Mouse (Mus musculus) C2C12 (cell line): ENCODE results near the gene Tmx4. TPM values are rescaled to one million over a fixed set of nuclear protein-coding genes. Genes with fewer than 3 reads are reported as not detected.
A peak's percentile ranks its signal among the peaks of the same experiment; 100 is the strongest.

Source experiments
- H3K27me3 ChIP-seq: one replicate; pipeline ENCODE4 v1.6.1; 2011; ENCODE audit not compliant: control insufficient read depth, insufficient read depth, insufficient read length
- H3K36me3 ChIP-seq: one replicate; pipeline ENCODE4 v1.6.1; 2011; ENCODE audit not compliant: control insufficient read depth, insufficient read depth
- H3K4me3 ChIP-seq: one replicate; pipeline ENCODE4 v1.5.1; 2011; ENCODE audit warnings: mild to moderate bottlenecking, control low read depth; ENCODE audit not compliant: poor library complexity, insufficient read depth, severe bottlenecking
- H3K79me2 ChIP-seq: one replicate; pipeline ENCODE4 v1.6.1; 2011; ENCODE audit not compliant: control insufficient read depth, insufficient read depth
- H3K79me3 ChIP-seq: one replicate; pipeline ENCODE4 v1.6.1; 2011; ENCODE audit warnings: low read depth, control low read depth
- H3ac ChIP-seq: one replicate; pipeline ENCODE3; 2011; ENCODE audit warnings: low read depth; ENCODE audit not compliant: control insufficient read depth, insufficient read length
- CEBPB ChIP-seq: IDR thresholded peaks from one replicate; pipeline ENCODE4 v1.6.1; 2011; ENCODE audit warnings: low read depth, mild to moderate bottlenecking, control low read depth, moderate library complexity
- CTCF ChIP-seq: IDR thresholded peaks from one replicate; pipeline ENCODE4 v1.5.1; 2011; ENCODE audit not compliant: control insufficient read depth, insufficient read depth, insufficient read length
- FOSL1 ChIP-seq: IDR thresholded peaks from one replicate; pipeline ENCODE4 v1.8.0; 2011; ENCODE audit warnings: mild to moderate bottlenecking, low read length; ENCODE audit not compliant: poor library complexity, insufficient read depth, severe bottlenecking
- MAX ChIP-seq: IDR thresholded peaks from one replicate; pipeline ENCODE4 v1.6.1; 2011; ENCODE audit warnings: mild to moderate bottlenecking, control low read depth
- MYOD1 ChIP-seq: IDR thresholded peaks from one replicate; pipeline ENCODE4 v1.6.1; 2011; ENCODE audit warnings: low read depth; ENCODE audit not compliant: control insufficient read depth, insufficient read length
- MYOG ChIP-seq: IDR thresholded peaks from one replicate; pipeline ENCODE4 v1.6.1; 2011; ENCODE audit not compliant: control insufficient read depth, insufficient read length; ENCODE audit errors: extremely low read depth
- USF1 ChIP-seq: IDR thresholded peaks from one replicate; pipeline ENCODE4 v1.6.1; 2011; ENCODE audit warnings: low read depth, mild to moderate bottlenecking, control low read depth, moderate library complexity
- long read RNA-seq, 2 experiments: library from polyadenylated mRNA; unstranded; transcript quantifications; one replicate each; pipeline ENCODE4 v2.0.0; 2019 to 2020
- polyA plus RNA-seq: library from polyadenylated mRNA; unstranded; fragments of >200 nt; fragmentation: generic; extraction: Trizol; gene quantifications from one replicate; pipeline ENCODE4 v1.2.1, GENCODE M21; 2012; ENCODE audit warnings: missing spikeins

The Tmx4 gene
- polyA plus RNA-seq: 2.9 TPM
- long read RNA-seq, experiment 1, full-length matches to known transcripts: 3 of 8 reads
- long read RNA-seq, experiment 1, partial matches to known transcripts: 0 of 8 reads
- long read RNA-seq, experiment 1, other reads (novel, unspliced or antisense): 5 of 8 reads
- long read RNA-seq, experiment 2, full-length matches to known transcripts: 67 of 70 reads
- long read RNA-seq, experiment 2, partial matches to known transcripts: 0 of 70 reads
- long read RNA-seq, experiment 2, other reads (novel, unspliced or antisense): 3 of 70 reads

- Histone ChIP-seq H3K79me3 (no peaks in the 10 kb centered on the region), H3K4me3 (peak within 1 kb of the TSS; percentile 55), H3K27me3 (no peaks in the 10 kb centered on the region), H3K79me2 (peaks cover 17% of the 10 kb centered on the region), H3K36me3 (no peaks in the 10 kb centered on the region), H3ac (peak within 1 kb of the TSS; percentile 67)
- TF ChIP-seq MAX (peak; percentile 67), USF1 (no peak), MYOG (no peak)
Measured at GRCm38 (mm10) chr2:134643514-134644300, at the start of gene Tmx4. Tmx4 (minus strand) TSS chr2:134644145.

GRCm38 (mm10) chr2:134692125-134692524 is 48.2 kb upstream of the Tmx4 start:
- no peak overlapping the region for H3ac ChIP-seq
- H3K36me3 ChIP-seq: no peaks in the 10 kb centered on the region
- H3K79me3 ChIP-seq: no peaks in the 10 kb centered on the region
- no peaks in the 10 kb centered on the region for H3K27me3 ChIP-seq
- TF ChIP-seq MAX (no peak), FOSL1 (no peak), USF1 (no peak)
- H3K4me3 ChIP-seq: no peak overlapping the region
- H3K79me2 ChIP-seq: no peaks in the 10 kb centered on the region

- no peaks in the 10 kb centered on the region for H3K36me3 ChIP-seq
- no peak overlapping the region for H3ac ChIP-seq
- H3K4me3 ChIP-seq: no peak overlapping the region
- no peaks in the 10 kb centered on the region for H3K79me2 ChIP-seq
- H3K27me3 ChIP-seq: no peaks in the 10 kb centered on the region
- H3K79me3 ChIP-seq: no peaks in the 10 kb centered on the region
- no peak for TF ChIP-seq MYOG
- TF ChIP-seq USF1: no peak
- TF ChIP-seq MAX: no peak
- no peak for TF ChIP-seq MYOD1
- no peak for TF ChIP-seq CTCF
- no peak for TF ChIP-seq FOSL1
- no peak for TF ChIP-seq CEBPB
Measured at GRCm38 (mm10) chr2:134691055-134691454, 47.1 kb upstream of the Tmx4 start.

GRCm38 (mm10) chr2:134682326-134682725 is 38.4 kb upstream of the Tmx4 start:
- Histone ChIP-seq H3K4me3 (no peak overlapping the region), H3K79me3 (no peaks in the 10 kb centered on the region), H3K27me3 (no peaks in the 10 kb centered on the region), H3K36me3 (no peaks in the 10 kb centered on the region), H3ac (no peak overlapping the region), H3K79me2 (no peaks in the 10 kb centered on the region)
- TF ChIP-seq USF1 (no peak), MAX (no peak), FOSL1 (no peak), MYOD1 (no peak), CEBPB (no peak), MYOG (no peak), CTCF (no peak)

- Histone ChIP-seq H3K27me3 (no peaks in the 10 kb centered on the region), H3ac (no peak overlapping the region), H3K4me3 (no peak overlapping the region), H3K36me3 (no peaks in the 10 kb centered on the region), H3K79me3 (no peaks in the 10 kb centered on the region), H3K79me2 (no peaks in the 10 kb centered on the region)
- TF ChIP-seq CTCF (peak; percentile 39), FOSL1 (no peak)
Measured at GRCm38 (mm10) chr2:134681271-134681961, 37.5 kb upstream of the Tmx4 start.

- no peak overlapping the region for H3K4me3 ChIP-seq
- H3K79me3 ChIP-seq: no peaks in the 10 kb centered on the region
- no peaks in the 10 kb centered on the region for H3K27me3 ChIP-seq
- H3K36me3 ChIP-seq: no peaks in the 10 kb centered on the region
- TF ChIP-seq MYOG (no peak), USF1 (no peak)
- no peak overlapping the region for H3ac ChIP-seq
- H3K79me2 ChIP-seq: no peaks in the 10 kb centered on the region
Measured at GRCm38 (mm10) chr2:134679567-134679966, 35.6 kb upstream of the Tmx4 start.
